Mouse (Mus musculus): ENCODE measurements around the gene Nr2f1.
A peak's percentile ranks its signal among the peaks of the same experiment; 100 is the strongest.

The Nr2f1 gene

GRCm38 (mm10) chr13:78202574-78203347 is 3.2 kb upstream of the Nr2f1 start:
- no peaks in the 10 kb centered on the region for H3K9me3 ChIP-seq (ENCODE audit: low read length)
- H3K36me3 ChIP-seq (ENCODE audit: insufficient read depth, low read length), result no peaks in the 10 kb centered on the region
- no peak for TF ChIP-seq POU5F1 (IDR thresholded peaks at IDR 0.05; ENCODE audit: borderline replicate concordance, low read length)
- TF ChIP-seq CTCF (conservative IDR thresholded peaks at IDR 0.05; ENCODE audit: low read length), result no peak
- no peak for TF ChIP-seq NANOG (IDR thresholded peaks at IDR 0.05; ENCODE audit: borderline replicate concordance, low read length)
- H3K4me1 ChIP-seq (replicated peaks; ENCODE audit: low read depth, low read length), result peaks cover 37% of the 10 kb centered on the region
- peak overlapping the region; percentile 73 for H3K4me3 ChIP-seq (replicated peaks; ENCODE audit: low read length)
- peaks cover 73% of the 10 kb centered on the region for H3K27me3 ChIP-seq (ENCODE audit: insufficient read depth, low read length)

GRCm38 (mm10) chr13:78201871-78202565 is 2.5 kb upstream of the Nr2f1 start:
- H3K4me1 ChIP-seq (replicated peaks; ENCODE audit: low read depth, low read length), result peaks cover 42% of the 10 kb centered on the region
- H3K36me3 ChIP-seq (ENCODE audit: insufficient read depth, low read length), result no peaks in the 10 kb centered on the region
- H3K4me3 ChIP-seq (replicated peaks; ENCODE audit: low read length), result 0 out of 2 replicates have a peak overlapping the region, but pooled peaks have one; percentile 29
- no peak for TF ChIP-seq CTCF (conservative IDR thresholded peaks at IDR 0.05; ENCODE audit: low read length)
- TF ChIP-seq POU5F1 (IDR thresholded peaks at IDR 0.05; ENCODE audit: borderline replicate concordance, low read length), result no peak
- TF ChIP-seq NANOG (IDR thresholded peaks at IDR 0.05; ENCODE audit: borderline replicate concordance, low read length), result no peak
- H3K27me3 ChIP-seq (ENCODE audit: insufficient read depth, low read length), result peaks cover 73% of the 10 kb centered on the region
- no peaks in the 10 kb centered on the region for H3K9me3 ChIP-seq (ENCODE audit: low read length)

GRCm38 (mm10) chr13:78200991-78201870 is 1.7 kb upstream of the Nr2f1 start:
- H3K27me3 ChIP-seq (ENCODE audit: insufficient read depth, low read length), result peaks cover 73% of the 10 kb centered on the region
- H3K9me3 ChIP-seq (ENCODE audit: low read length), result no peaks in the 10 kb centered on the region
- H3K4me3 ChIP-seq (replicated peaks; ENCODE audit: low read length), result 0 out of 2 replicates have a peak overlapping the region, but pooled peaks have one; percentile 29

GRCm38 (mm10) chr13:78200407-78200806 is 850 bp upstream of the Nr2f1 start:
- no peaks in the 10 kb centered on the region for H3K36me3 ChIP-seq (ENCODE audit: insufficient read depth, low read length)
- TF ChIP-seq CTCF (conservative IDR thresholded peaks at IDR 0.05; ENCODE audit: low read length), result no peak
- TF ChIP-seq POU5F1 (IDR thresholded peaks at IDR 0.05; ENCODE audit: borderline replicate concordance, low read length), result no peak
- no peak for TF ChIP-seq NANOG (IDR thresholded peaks at IDR 0.05; ENCODE audit: borderline replicate concordance, low read length)
- peaks cover 74% of the 10 kb centered on the region for H3K27me3 ChIP-seq (ENCODE audit: insufficient read depth, low read length)
- H3K4me1 ChIP-seq (replicated peaks; ENCODE audit: low read depth, low read length), result peaks cover 45% of the 10 kb centered on the region
- no peaks in the 10 kb centered on the region for H3K9me3 ChIP-seq (ENCODE audit: low read length)
- H3K4me3 ChIP-seq (replicated peaks; ENCODE audit: low read length), result no peak overlapping the region; the same call in 1 of the 2 replicates

More at GRCm38 (mm10) chr13:78200991-78201870, 1.7 kb upstream of the Nr2f1 start:
- TF ChIP-seq POU5F1 (IDR thresholded peaks at IDR 0.05; ENCODE audit: borderline replicate concordance, low read length), result no peak
- no peak for TF ChIP-seq NANOG (IDR thresholded peaks at IDR 0.05; ENCODE audit: borderline replicate concordance, low read length)
- TF ChIP-seq CTCF (conservative IDR thresholded peaks at IDR 0.05; ENCODE audit: low read length), result peak; percentile 32
- H3K4me1 ChIP-seq (replicated peaks; ENCODE audit: low read depth, low read length), result peaks cover 42% of the 10 kb centered on the region
- H3K36me3 ChIP-seq (ENCODE audit: insufficient read depth, low read length), result no peaks in the 10 kb centered on the region

GRCm38 (mm10) chr13:78198871-78199641 is 501 bp downstream of the Nr2f1 start:
- Histone ChIP-seq H3K4me1 (replicated peaks; ENCODE audit: low read depth, low read length) (peaks cover 43% of the 10 kb centered on the region), H3K27me3 (ENCODE audit: insufficient read depth, low read length) (peaks cover 76% of the 10 kb centered on the region), H3K36me3 (ENCODE audit: insufficient read depth, low read length) (no peaks in the 10 kb centered on the region), H3K4me3 (replicated peaks; ENCODE audit: low read length) (peak overlapping the region; percentile 71), H3K9me3 (ENCODE audit: low read length) (no peaks in the 10 kb centered on the region)
- TF ChIP-seq NANOG (IDR thresholded peaks at IDR 0.05; ENCODE audit: borderline replicate concordance, low read length) (no peak), POU5F1 (IDR thresholded peaks at IDR 0.05; ENCODE audit: borderline replicate concordance, low read length) (no peak), CTCF (conservative IDR thresholded peaks at IDR 0.05; ENCODE audit: low read length) (no peak)

GRCm38 (mm10) chr13:78198391-78198870 is 1.1 kb downstream of the Nr2f1 start:
- H3K4me3 ChIP-seq (replicated peaks; ENCODE audit: low read length), result peak overlapping the region; percentile 73
- TF ChIP-seq NANOG (IDR thresholded peaks at IDR 0.05; ENCODE audit: borderline replicate concordance, low read length), result no peak
- no peak for TF ChIP-seq CTCF (conservative IDR thresholded peaks at IDR 0.05; ENCODE audit: low read length)

GRCm38 (mm10) chr13:78197819-78198390 is 1.7 kb downstream of the Nr2f1 start:
- Histone ChIP-seq H3K9me3 (ENCODE audit: low read length) (no peaks in the 10 kb centered on the region), H3K4me3 (replicated peaks; ENCODE audit: low read length) (peak overlapping the region; percentile 73), H3K27me3 (ENCODE audit: insufficient read depth, low read length) (peaks cover 76% of the 10 kb centered on the region), H3K4me1 (replicated peaks; ENCODE audit: low read depth, low read length) (peaks cover 35% of the 10 kb centered on the region), H3K36me3 (ENCODE audit: insufficient read depth, low read length) (no peaks in the 10 kb centered on the region)
- no peak for TF ChIP-seq CTCF (conservative IDR thresholded peaks at IDR 0.05; ENCODE audit: low read length)
- TF ChIP-seq NANOG (IDR thresholded peaks at IDR 0.05; ENCODE audit: borderline replicate concordance, low read length), result no peak
- TF ChIP-seq POU5F1 (IDR thresholded peaks at IDR 0.05; ENCODE audit: borderline replicate concordance, low read length), result no peak

More at GRCm38 (mm10) chr13:78198391-78198870, 1.1 kb downstream of the Nr2f1 start:
- Histone ChIP-seq H3K9me3 (ENCODE audit: low read length) (no peaks in the 10 kb centered on the region), H3K27me3 (ENCODE audit: insufficient read depth, low read length) (peaks cover 76% of the 10 kb centered on the region), H3K36me3 (ENCODE audit: insufficient read depth, low read length) (no peaks in the 10 kb centered on the region), H3K4me1 (replicated peaks; ENCODE audit: low read depth, low read length) (peaks cover 39% of the 10 kb centered on the region)
